Mouse (Mus musculus): ENCODE measurements around the gene Cldn13. TPM values are rescaled to one million over a fixed set of nuclear protein-coding genes. Genes with fewer than 3 reads are reported as not detected.
A peak's percentile ranks its signal among the peaks of the same experiment; 100 is the strongest.

Gene Cldn13
- polyA plus RNA-seq, 1 experiment from 2014 or later: 2.3 TPM

DNA sequence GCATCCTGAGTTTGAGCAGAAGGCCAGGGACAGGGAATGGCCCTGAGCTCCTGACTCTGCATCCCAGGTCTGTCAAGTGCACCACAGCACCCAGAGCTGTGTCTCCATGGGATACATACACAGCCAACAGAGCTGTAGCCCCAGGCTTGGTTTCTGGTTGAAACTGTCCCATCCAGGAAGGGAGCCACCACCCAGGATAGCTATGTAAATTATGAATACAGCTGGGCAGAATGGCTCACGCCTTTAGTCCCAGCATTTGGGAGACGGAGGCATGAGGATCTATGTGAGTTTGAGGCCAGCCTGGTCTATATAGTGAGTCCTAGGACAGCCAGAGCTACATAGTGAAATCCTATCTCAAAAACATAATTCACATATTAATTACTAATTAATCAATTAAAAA, 14.7 kb upstream of the Cldn13 start:
- no peak overlapping the region for H3K27ac ChIP-seq
- H3K36me3 ChIP-seq: peaks cover 10% of the 10 kb centered on the region
- no peak overlapping the region for H3K4me3 ChIP-seq
- H3K9me3 ChIP-seq (replicated peaks): no peaks in the 10 kb centered on the region
- 84% methylated on average over 2 of the region's 2 CpGs for WGBS
- no peaks in the 10 kb centered on the region for H3K27me3 ChIP-seq (ENCODE audit: low read depth, poor library complexity, severe bottlenecking)
- peaks cover 7% of the 10 kb centered on the region for H3K4me1 ChIP-seq
- no peak for DNase-seq (ENCODE audit: low spot score)

DNA sequence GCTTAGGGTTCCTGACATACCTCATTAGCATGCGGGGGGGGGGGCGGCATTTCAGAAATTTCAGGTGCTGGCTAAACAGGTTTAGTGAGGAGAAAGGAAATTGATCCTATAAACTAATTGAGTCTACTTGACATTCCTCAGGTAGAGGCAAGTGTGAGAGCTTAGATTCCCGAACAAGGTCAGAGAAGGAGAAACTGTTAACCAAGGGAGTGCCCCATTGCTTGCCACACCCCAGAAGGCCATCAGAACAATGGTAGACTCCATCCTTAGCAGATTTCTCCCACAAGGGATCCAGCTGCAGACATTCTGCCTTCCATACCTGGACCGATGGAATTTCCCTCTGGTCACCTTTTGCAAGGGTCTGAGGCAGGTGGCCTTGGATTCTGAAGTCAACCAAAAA, 11.4 kb upstream of the Cldn13 start:
- 77% methylated on average over 4 of the region's 4 CpGs for WGBS
- H3K36me3 ChIP-seq: no peaks in the 10 kb centered on the region
- no peak for DNase-seq (ENCODE audit: low spot score)
- H3K27ac ChIP-seq: no peak overlapping the region
- H3K4me1 ChIP-seq: no peaks in the 10 kb centered on the region
- no peak overlapping the region for H3K4me3 ChIP-seq
- no peaks in the 10 kb centered on the region for H3K27me3 ChIP-seq (ENCODE audit: low read depth, poor library complexity, severe bottlenecking)
- no peaks in the 10 kb centered on the region for H3K9me3 ChIP-seq (replicated peaks)

DNA sequence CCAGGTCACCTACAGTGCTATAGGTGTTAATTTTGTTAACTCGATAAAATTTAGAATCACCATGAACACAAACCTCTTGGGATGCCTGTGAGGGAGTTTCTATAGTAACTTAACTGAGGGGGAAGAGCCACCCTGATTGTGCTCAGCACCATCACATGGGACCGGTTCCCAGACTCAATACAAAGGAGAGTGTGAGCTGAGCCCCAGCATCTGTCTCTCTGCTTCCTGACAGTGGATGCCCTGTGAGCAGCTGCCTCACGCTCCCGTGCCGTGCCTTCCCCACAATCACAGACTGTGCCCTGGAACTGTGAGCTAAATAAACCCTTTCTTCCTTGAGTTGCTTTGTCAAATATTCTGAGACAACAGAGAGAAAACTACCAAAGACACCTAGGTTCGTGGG, 7.8 kb upstream of the Cldn13 start:
- Histone ChIP-seq H3K27me3 (ENCODE audit: low read depth, poor library complexity, severe bottlenecking) (no peaks in the 10 kb centered on the region), H3K9me3 (replicated peaks) (no peaks in the 10 kb centered on the region), H3K27ac (no peak overlapping the region), H3K4me3 (no peak overlapping the region), H3K4me1 (no peaks in the 10 kb centered on the region), H3K36me3 (no peaks in the 10 kb centered on the region)
- no peak for DNase-seq (ENCODE audit: low spot score)
- WGBS: 79% methylated on average over 6 of the region's 6 CpGs

DNA sequence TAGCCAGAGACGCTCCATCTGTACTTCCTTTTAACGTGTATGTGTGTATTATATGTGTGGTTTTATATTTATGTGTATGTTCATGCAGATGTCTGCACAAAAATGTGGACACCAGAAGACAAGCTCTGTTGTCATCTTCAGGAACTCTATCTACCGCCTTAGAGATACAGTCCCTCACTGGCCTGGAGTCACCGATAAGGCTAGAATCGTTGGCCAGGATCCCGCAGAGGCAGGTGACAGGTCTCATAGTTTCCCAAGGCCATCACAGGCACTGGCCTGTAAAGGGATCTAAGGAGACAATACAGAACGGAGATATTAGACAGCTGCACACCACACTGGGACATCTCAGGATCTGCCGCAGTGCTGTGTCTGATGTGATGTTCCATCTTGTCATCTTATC, 5.8 kb upstream of the Cldn13 start:
- H3K4me3 ChIP-seq: no peak overlapping the region
- no peaks in the 10 kb centered on the region for H3K27me3 ChIP-seq (ENCODE audit: low read depth, poor library complexity, severe bottlenecking)
- no peaks in the 10 kb centered on the region for H3K9me3 ChIP-seq (replicated peaks)
- H3K27ac ChIP-seq: no peak overlapping the region
- no peaks in the 10 kb centered on the region for H3K36me3 ChIP-seq
- 89% methylated on average over 8 of the region's 8 CpGs for WGBS
- H3K4me1 ChIP-seq: no peaks in the 10 kb centered on the region
- DNase-seq (ENCODE audit: low spot score): no peak

DNA sequence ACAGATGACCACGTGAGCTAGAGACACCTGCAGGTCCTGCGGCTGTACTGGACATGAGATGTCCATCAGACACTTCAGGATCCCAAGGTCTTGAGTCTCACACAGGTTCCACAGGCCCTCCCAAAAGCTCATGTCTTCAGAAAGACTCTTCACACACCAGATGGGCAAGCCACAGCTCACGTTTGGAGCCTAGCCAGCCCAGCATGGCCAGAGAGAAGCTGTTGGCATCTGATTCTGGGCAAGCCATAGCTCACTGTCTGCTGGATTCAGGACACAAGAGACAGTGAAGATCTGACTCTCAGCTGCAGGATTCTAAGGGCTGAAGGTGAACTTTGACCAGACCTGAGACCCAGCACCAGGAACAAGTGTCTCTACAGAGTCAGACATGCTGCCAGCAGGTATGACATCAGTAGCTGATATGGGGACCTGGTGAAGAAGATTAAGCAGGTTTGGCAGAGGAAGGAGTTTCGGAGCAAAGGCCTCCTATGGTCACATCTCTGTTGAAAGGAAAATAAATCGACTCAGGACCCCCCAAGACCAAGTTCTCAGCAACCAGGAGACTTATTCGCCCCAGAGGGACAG, 4.9 kb upstream of the Cldn13 start:
- WGBS: 79% methylated on average over 6 of the region's 6 CpGs
- no peaks in the 10 kb centered on the region for H3K27me3 ChIP-seq (ENCODE audit: low read depth, poor library complexity, severe bottlenecking)
- no peaks in the 10 kb centered on the region for H3K9me3 ChIP-seq (replicated peaks)
- H3K27ac ChIP-seq: no peak overlapping the region
- no peaks in the 10 kb centered on the region for H3K4me1 ChIP-seq
- no peak overlapping the region for H3K4me3 ChIP-seq
- no peaks in the 10 kb centered on the region for H3K36me3 ChIP-seq
- DNase-seq (ENCODE audit: low spot score): no peak

DNA sequence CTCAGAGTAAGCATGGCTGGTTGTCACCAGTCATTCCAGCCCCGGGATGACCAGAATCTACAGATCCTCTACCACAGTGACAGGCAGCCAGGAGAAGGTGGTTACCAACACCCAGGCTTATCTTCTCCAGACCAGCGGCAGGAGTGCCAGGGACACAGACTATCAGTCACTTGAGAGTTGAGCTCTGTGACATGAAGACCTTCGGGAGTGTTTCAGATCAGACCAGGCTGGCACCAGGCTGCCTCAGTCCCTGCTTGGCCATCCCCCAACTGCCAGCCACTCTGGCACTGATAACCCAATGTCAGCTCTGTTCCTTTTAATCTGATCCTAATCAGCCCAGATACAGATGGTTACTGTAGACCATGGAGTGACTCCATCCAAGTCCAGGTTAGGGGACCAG, 3.8 kb upstream of the Cldn13 start:
- 87% methylated on average over 3 of the region's 3 CpGs for WGBS
- no peaks in the 10 kb centered on the region for H3K9me3 ChIP-seq (replicated peaks)
- DNase-seq (ENCODE audit: low spot score): no peak
- H3K27ac ChIP-seq: no peak overlapping the region
- H3K4me1 ChIP-seq: no peaks in the 10 kb centered on the region
- no peaks in the 10 kb centered on the region for H3K36me3 ChIP-seq
- H3K27me3 ChIP-seq (ENCODE audit: low read depth, poor library complexity, severe bottlenecking): no peaks in the 10 kb centered on the region
- no peak overlapping the region for H3K4me3 ChIP-seq

DNA sequence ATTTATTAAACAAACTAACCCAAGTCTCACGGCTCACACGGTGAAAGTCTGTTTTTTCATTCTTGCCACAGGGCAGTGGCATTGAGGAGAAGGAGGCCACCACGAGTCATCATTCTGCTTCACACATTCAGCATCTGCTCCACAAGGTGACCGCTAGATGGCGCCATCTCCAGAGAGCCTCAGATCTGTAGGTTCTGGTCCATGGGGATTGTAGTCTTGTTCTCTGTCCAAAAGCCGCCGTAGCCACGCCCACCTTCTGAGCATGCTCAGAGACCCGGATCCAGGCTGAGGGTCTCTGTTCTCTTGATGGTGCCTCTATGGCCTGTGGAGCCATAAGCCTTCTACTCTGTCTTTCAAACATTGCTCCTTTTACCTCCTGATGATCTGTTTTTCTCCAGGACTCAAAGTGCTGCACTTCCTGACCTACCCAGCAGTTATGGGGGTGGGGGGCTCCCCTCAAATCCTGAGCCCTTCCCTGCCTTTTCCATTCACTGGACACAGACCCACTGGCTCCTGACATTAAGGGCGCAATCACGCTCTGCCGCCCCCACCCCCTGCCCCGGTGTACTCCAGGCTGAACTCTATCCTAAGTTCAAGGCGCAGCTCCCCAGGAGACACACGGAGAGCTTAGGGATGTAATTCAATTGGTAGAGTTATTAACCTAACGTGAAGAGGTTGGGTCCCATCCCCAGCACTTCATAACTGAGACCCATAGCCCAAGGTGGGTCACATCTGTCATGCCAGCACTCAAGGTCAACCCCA, 2.9 kb upstream of the Cldn13 start:
- 47% methylated on average over 16 of the region's 16 CpGs for WGBS
- Histone ChIP-seq H3K27ac (no peak overlapping the region), H3K36me3 (no peaks in the 10 kb centered on the region), H3K4me1 (no peaks in the 10 kb centered on the region), H3K27me3 (ENCODE audit: low read depth, poor library complexity, severe bottlenecking) (no peaks in the 10 kb centered on the region), H3K9me3 (replicated peaks) (no peaks in the 10 kb centered on the region), H3K4me3 (no peak overlapping the region)
- DNase-seq (ENCODE audit: low spot score): peak; percentile 69

DNA sequence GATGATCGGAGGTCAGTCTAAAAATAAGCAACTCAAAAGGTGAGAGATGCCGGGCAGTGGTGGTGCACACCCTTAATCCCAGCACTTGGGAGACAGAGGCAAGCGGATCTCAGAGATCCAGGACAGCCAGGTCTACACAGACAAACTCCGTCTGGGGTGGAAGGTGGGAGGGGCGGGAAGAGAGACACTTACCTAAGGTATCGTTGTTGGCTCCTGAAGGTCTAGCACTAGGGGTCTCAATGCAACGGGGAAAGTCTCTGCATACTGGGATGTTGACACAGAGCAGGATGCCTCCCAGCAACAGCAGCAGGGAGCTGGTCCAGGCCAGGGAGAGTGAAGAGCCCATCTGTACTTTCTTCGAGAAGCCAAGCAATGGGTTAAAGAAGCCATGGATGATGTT, 816 bp downstream of the Cldn13 start:
- Histone ChIP-seq H3K27ac (no peak overlapping the region), H3K9me3 (replicated peaks) (no peaks in the 10 kb centered on the region), H3K27me3 (ENCODE audit: low read depth, poor library complexity, severe bottlenecking) (no peaks in the 10 kb centered on the region), H3K36me3 (no peaks in the 10 kb centered on the region), H3K4me1 (no peaks in the 10 kb centered on the region), H3K4me3 (0 out of 2 replicates have a peak overlapping the region, but pooled peaks have one; percentile 3)
- 84% methylated on average over 8 of the region's 8 CpGs for WGBS
- DNase-seq (ENCODE audit: low spot score): no peak

DNA sequence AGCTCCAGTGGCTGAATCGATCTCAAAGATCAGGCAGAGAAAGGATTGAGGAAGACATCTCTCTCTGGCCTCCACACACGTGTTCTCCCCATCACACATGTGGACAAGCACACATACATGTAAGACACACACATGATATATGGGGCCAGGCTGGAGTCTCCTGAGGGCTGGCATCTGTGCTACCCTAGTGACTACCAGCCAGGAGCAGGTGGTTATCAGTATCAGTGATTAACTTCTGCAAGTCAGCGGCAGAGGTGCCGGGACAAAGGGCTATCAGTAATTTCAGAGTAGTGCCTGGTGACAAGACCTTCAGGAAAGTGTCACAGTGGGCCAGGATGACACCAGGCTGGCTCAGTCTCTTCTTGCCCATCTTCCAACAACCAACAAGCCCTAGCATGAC, 1.6 kb downstream of the Cldn13 start:
- Histone ChIP-seq H3K4me3 (no peak overlapping the region), H3K27me3 (ENCODE audit: low read depth, poor library complexity, severe bottlenecking) (no peaks in the 10 kb centered on the region), H3K9me3 (replicated peaks) (no peaks in the 10 kb centered on the region), H3K36me3 (no peaks in the 10 kb centered on the region), H3K27ac (peak overlapping the region; percentile 23; the same call in 1 of the 2 replicates), H3K4me1 (no peaks in the 10 kb centered on the region)
- DNase-seq (ENCODE audit: low spot score): no peak
- 87% methylated on average over 4 of the region's 4 CpGs for WGBS

DNA sequence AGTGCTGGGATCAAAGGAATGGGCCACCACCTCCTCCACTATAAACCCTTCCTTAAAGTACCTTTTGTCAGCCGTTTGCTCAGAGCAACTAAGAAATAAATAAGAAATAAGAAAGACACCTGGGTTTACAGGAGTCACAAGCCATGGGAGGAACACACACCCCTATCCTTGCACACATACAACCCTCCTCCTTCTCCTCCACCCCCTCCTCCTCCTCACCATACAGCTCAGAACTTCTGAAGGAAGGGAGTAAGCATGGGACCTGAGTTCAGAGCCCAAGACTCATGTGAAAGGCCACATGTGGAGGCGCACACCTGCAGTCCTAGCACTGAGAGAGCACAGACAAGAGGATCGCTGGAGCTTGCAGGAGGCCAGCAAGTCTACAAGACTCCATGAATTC, 2.0 kb downstream of the Cldn13 start:
- 82% methylated on average over 3 of the region's 3 CpGs for WGBS

DNA sequence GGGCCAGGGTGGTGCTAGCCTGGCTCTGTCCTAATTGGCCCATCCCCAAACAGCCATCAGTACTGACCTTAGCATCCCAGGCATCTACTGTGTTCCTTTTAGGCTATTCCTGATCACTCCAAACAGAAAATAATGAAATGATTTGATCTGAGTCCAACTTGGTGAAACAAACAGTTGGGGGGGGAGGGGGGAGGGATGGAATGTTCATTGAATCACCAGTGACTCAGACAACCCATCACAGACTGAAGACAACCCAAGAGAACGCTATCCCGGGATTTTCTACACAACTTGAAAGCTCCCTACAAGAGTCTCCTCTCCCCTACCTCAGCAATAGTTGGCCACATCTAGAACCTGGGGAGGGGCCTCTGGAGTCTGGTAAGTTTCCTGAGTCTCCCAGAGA, 3.4 kb downstream of the Cldn13 start:
- Histone ChIP-seq H3K27me3 (ENCODE audit: low read depth, poor library complexity, severe bottlenecking) (no peaks in the 10 kb centered on the region), H3K4me3 (no peak overlapping the region), H3K9me3 (replicated peaks) (no peaks in the 10 kb centered on the region), H3K36me3 (no peaks in the 10 kb centered on the region), H3K27ac (no peak overlapping the region), H3K4me1 (no peaks in the 10 kb centered on the region)
- no peak for DNase-seq (ENCODE audit: low spot score)
- 89% methylated on average over 2 of the region's 2 CpGs for WGBS

More for the DNA sequence above, 2.0 kb downstream of the Cldn13 start:
- H3K27me3 ChIP-seq (ENCODE audit: low read depth, poor library complexity, severe bottlenecking): no peaks in the 10 kb centered on the region
- H3K36me3 ChIP-seq: no peaks in the 10 kb centered on the region
- H3K4me3 ChIP-seq: no peak overlapping the region
- H3K9me3 ChIP-seq (replicated peaks): no peaks in the 10 kb centered on the region
- no peak for DNase-seq (ENCODE audit: low spot score)
- H3K27ac ChIP-seq: peak overlapping the region; percentile 23; the same call in 1 of the 2 replicates
- H3K4me1 ChIP-seq: no peaks in the 10 kb centered on the region

DNA sequence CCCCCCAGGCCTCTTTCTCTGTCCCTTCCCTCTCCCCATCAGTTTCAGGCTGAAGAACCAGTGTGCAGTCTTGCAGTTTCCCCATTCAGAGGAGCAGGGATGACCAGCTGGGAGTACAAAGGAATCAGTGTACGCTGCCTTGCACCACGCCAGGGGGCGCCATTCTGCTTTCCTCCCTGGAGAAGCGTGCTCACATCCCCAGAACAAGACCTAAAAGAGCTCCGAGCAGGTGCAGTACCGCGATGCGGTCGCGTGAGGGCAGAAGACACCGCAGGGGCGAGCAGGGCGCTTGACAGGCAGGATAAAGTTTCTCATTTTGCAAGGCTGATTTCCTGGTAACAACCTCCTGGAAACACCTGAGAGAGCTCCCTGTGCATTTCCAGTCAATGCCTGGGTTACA, 8.2 kb downstream of the Cldn13 start:
- Histone ChIP-seq H3K27ac (peak overlapping the region; percentile 22; the same call in 1 of the 2 replicates), H3K27me3 (ENCODE audit: low read depth, poor library complexity, severe bottlenecking) (no peaks in the 10 kb centered on the region), H3K36me3 (no peaks in the 10 kb centered on the region), H3K9me3 (replicated peaks) (no peaks in the 10 kb centered on the region), H3K4me1 (no peaks in the 10 kb centered on the region), H3K4me3 (no peak overlapping the region)
- under 1% methylated on average over 13 of the region's 13 CpGs for WGBS
- peak; percentile 97 for DNase-seq (ENCODE audit: low spot score)

DNA sequence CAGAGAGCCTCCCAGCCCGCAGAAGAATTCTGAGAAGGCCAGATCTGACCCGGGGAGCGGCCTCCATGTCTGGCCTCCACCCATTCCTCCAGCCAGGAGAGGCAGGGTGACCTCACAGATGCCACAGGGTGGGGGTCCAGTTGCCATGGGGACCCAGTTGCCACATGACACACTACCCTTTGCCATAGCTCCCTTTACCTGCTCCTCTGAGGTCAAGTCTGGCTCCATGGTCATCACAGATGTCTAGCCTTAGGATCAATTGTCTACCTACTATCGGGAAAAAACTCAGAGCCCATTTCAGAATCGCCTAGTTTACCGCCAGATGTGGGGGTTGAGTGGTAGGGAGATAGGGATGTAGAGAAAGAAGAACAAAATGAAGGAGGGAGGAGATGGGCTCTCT, 8.7 kb downstream of the Cldn13 start, which contains the start of gene Tmem270:
TSS of gene Tmem270 (minus strand) at position 101 of the 400 bp plus-strand sequence.
- no peaks in the 10 kb centered on the region for H3K9me3 ChIP-seq (replicated peaks)
- WGBS: 81% methylated on average over 6 of the region's 6 CpGs
- H3K27ac ChIP-seq: peak within 1 kb of the TSS; percentile 22; the same call in 1 of the 2 replicates
- no peak for DNase-seq (ENCODE audit: low spot score)
- no peak within 1 kb of the TSS for H3K4me3 ChIP-seq
- no peaks in the 10 kb centered on the region for H3K36me3 ChIP-seq
- H3K27me3 ChIP-seq (ENCODE audit: low read depth, poor library complexity, severe bottlenecking): no peaks in the 10 kb centered on the region
- peaks cover 2% of the 10 kb centered on the region for H3K4me1 ChIP-seq

Measured in limb, embryonic 10.5 days (tissue).